13 mouse cellular contexts compared by ENCODE assay signal in the genomic region with DNA sequence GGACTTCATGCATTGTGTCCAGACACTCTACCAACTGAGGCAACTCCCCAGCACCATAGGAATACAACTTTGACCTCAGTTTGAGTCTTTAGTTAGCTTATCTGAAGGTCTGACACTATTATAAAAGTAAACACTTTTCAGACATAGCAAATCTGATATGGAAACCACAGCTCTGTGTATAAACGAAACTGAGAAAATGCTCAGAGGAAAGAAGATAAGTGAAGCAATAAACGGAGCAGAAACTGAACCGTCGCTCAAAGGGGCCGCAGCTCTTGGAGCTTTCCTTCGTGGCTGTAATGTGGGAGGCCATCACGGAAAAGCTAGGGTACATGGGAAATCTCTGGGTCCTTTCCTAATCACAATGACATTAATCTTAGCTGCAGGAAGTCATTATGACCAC.
"Had no signal": no experiment of that assay in that cellular context is flagged by ENCODE, and none has a peak within 500 bp of the region (broad histone marks: within the 10 kb centered on the region; RNA-seq: fewer than 3 reads in every experiment).

No protein-coding gene starts in this region.

- H3K27me3 ChIP-seq: limb, embryonic 15.5 days; liver, embryonic 12.5 days; midbrain, embryonic 15.5 days; neural tube, embryonic 13.5 days had no signal

- H3K27ac ChIP-seq: limb, embryonic 15.5 days; liver, embryonic 12.5 days; midbrain, embryonic 15.5 days; neural tube, embryonic 13.5 days had no signal

- H3K9ac ChIP-seq: limb, embryonic 15.5 days; liver, embryonic 12.5 days; lung, embryonic 14.5 days; midbrain, embryonic 15.5 days; neural tube, embryonic 13.5 days had no signal

- H3K4me3 ChIP-seq: limb, embryonic 15.5 days; liver, embryonic 12.5 days; midbrain, embryonic 15.5 days; neural tube, embryonic 13.5 days had no signal

- DNase-seq: kidney, adult 18-20 months; kidney, postnatal 14 days; layer of hippocampus, postnatal 36 days; lung, embryonic 14.5 days; lung, postnatal 10 days; lung, postnatal 4 days; retina, postnatal 1 day; right cerebral cortex, postnatal 14 days had no signal

- H3K9me3 ChIP-seq: limb, embryonic 15.5 days; liver, embryonic 12.5 days; midbrain, embryonic 15.5 days; neural tube, embryonic 13.5 days had no signal

- H3K36me3 ChIP-seq: limb, embryonic 15.5 days; midbrain, embryonic 15.5 days had no signal

- H3K4me2 ChIP-seq: limb, embryonic 15.5 days; liver, embryonic 12.5 days; lung, embryonic 14.5 days; midbrain, embryonic 11.5 days; midbrain, embryonic 15.5 days; neural tube, embryonic 13.5 days had no signal

- ATAC-seq: liver, embryonic 12.5 days; midbrain, embryonic 15.5 days had no signal
